Mouse (Mus musculus) hematopoietic multipotent progenitor cell, adult 10-12 weeks (in vitro differentiated cells): ENCODE measurements around the gene Txlna. TPM values are rescaled to one million over a fixed set of nuclear protein-coding genes. Genes with fewer than 3 reads are reported as not detected.

Experiments used
- polyA plus RNA-seq: library from polyadenylated mRNA; stranded (reverse); fragments of >175 nt; gene quantifications from 2 replicates; pipeline ENCODE4 v1.2.3, GENCODE M21; 2012; ENCODE audit warnings: low replicate concordance

Gene Txlna
- polyA plus RNA-seq: 39.5 and 49.1 TPM in 2 replicates

GRCm38 (mm10) chr4:129640638-129641467 is at the start of gene Txlna:
Gene Txlna, minus strand, starts transcription at chr4:129641065.

GRCm38 (mm10) chr4:129672083-129672877 is 31.4 kb upstream of the Txlna start, which contains the start of gene Kpna6:
Gene Kpna6, minus strand, starts transcription at chr4:129672767.

DNA sequence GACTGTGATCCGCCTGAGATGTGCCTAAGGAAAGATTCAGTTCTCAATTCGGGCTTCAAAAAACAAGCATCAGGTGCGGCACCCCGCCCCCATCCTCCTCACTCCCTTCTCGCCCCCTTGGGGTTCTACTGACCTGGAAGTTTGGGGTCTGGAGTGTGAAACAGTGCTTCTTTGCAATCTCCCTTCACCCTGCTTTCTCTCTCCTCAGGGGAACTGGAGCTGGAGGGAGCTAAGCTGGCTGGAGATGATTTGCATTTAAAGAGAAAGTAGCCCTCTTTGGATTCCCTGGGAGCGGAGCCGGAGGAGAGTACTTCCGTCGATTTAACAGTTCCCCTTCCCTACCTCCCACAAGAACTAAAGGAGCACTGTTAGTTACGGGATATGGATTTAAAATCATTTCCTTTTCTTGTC is 17.2 kb downstream of the Txlna start, which contains the start of gene Ccdc28b:
Gene Ccdc28b (minus strand): TSS at position 267 of the 411 bp plus-strand sequence.

DNA sequence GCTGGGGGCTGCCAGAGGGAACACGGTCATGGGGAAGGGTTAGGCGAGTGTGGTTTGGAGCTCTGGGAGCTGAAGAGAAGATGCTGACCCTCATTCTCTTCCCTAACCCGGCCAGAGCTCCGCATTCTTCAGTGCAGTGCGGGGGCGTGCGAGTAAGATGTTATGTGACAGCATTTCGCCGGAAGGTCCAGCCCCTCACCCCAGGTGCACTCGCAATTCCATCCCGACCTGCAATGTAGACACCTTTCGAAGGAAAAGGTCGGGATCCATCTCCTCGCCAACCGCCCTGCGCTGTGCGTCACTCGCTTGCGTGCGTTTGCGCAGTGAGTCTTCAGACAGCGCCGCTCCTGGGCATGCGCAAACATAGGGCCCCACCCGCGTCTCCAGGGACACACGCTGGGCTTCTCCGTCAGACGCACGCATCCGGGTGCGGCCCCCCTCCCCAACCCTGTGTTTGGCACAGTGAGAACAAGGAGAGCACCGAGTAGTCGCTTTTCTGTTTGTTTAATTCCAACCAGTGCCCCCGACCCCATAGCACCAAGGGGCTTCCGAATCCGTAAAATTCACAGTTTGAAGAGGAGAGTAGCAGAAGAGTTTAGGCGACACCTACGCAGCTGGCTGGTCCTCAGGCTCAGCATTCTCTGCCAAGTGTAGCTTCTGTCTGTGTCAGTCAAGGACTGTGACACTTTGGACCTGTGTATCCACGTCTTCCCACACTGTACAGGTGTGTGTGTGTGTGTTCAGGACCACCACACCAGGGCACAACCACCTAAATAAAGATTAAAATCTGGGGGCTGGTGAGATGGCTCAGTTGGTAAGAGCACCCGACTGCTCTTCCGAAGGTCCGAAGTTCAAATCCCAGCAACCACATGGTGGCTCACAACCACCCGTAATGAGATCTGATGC is 21.8 kb downstream of the Txlna start, which contains the start of gene Iqcc:
Gene Iqcc (minus strand): TSS at position 314 of the 906 bp plus-strand sequence.

DNA sequence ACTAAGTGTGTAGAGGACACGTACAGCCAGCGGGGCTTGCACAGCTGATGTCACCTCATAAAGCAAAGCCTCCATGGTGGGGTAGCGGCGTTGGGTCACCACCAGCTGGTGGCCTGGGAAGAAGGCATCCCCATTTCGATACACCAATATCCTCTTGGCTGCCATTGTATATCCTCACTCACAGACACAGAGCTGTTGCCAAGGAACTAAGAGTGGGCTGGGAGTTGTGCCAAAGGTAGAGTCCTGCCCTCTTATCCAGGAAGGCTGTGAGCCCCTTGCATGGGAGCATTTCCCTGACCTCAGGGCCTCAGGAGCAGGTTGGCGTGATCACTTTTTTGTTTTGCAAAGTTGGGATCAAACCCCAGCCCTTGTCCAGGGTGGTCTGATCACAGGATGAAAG is 26.8 kb downstream of the Txlna start, which contains the start of gene Dcdc2b:
Gene Dcdc2b (minus strand): TSS at position 165 of the 400 bp plus-strand sequence.

DNA sequence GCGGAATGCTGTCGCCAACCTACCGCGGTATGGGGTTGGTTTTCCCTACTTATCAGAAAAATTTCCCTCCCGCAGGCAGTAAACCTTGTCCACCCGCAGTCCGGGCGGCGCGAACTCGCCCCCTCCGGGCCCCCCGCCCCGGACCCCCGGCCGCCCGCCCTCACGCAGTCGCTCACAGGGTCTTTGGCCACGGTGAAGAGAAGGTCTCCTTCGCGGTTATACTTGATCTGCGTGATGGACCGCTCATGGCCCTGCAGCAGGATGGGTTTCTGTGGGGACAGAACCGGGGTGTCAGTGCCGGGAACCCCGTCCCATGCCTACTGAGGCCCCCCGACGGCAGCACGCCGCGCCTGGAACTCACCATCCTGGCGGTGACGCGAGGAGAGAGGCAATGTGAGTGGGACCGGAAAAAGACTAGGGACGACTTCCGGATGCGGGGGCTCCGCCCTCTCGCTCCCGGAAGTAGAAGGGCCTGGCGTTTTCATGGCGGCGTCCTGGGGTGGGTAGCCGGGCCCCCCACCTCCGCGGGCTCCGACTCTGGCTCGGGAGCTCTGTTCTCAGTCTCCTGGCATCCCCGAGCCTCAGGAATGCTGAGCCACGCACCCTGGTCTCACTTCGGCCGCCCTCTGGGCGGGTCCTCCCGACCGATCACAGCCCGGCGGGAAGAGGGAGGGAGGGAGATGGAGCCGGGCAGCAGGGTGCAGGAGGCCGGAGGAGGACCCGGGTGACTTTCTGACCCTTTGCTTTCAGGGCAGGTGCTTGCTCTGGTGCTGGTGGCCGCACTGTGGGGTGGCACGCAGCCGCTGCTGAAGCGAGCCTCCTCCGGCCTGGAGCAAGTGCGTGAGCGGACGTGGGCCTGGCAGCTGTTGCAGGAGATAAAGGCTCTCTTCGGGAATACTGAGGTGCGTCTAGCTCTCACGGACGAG is 40.4 kb downstream of the Txlna start, which contains the start of the genes Eif3i and Tmem234:
Gene Eif3i (minus strand): TSS at position 416 of the 926 bp plus-strand sequence.
Gene Tmem234 (plus strand): TSS at position 436 of the 926 bp plus-strand sequence.

DNA sequence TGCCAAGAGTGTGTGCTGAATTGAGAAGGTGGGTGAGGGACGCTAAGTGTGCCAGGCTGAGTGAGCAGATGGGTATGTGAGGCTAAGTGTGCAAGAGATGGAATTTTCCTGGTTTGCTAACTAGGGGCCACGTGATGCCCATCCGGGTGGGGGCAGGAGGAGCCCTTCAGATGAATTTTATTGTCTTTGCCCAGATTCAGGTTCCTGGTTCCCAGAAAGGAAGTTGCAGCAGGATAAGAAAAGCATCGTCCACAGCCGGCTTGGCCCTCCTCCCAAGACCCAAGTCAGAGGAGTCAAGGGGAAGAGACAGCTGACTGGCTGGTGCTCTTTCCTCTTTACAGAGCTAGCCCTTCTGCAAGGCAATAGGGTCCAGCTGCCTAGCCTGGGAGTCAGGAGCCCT is 62.4 kb downstream of the Txlna start, which contains the start of gene Fam167b:
Gene Fam167b (minus strand): TSS at position 84 of the 400 bp plus-strand sequence.

Other genes with a start within 250 kb of the Txlna start
- not detected in 2 replicates for gene Zbtb8b, start 200.2 kb downstream of the Txlna start, polyA plus RNA-seq
- gene Bsdc1, start 179.5 kb downstream of the Txlna start, polyA plus RNA-seq: 27.6 and 91.6 TPM in 2 replicates
- gene Tssk3, start 150.0 kb downstream of the Txlna start, polyA plus RNA-seq: 0.17 TPM in 1 of 2 replicates, not detected in the other
- gene Fam229a, start 149.9 kb downstream of the Txlna start, polyA plus RNA-seq: 0.59 and 1.1 TPM in 2 replicates
- gene Marcksl1, start 127.5 kb downstream of the Txlna start, polyA plus RNA-seq: 71.7 and 221 TPM in 2 replicates
- gene Hdac1, start 98.4 kb downstream of the Txlna start, polyA plus RNA-seq: 26.7 and 62.4 TPM in 2 replicates
- gene Lck, start 67.4 kb downstream of the Txlna start, polyA plus RNA-seq: 158 and 171 TPM in 2 replicates
- 0.84 and 2.4 TPM in 2 replicates for gene Fam167b, start 62.5 kb downstream of the Txlna start, polyA plus RNA-seq
- 28.9 and 92.5 TPM in 2 replicates for gene Eif3i, start 40.4 kb downstream of the Txlna start, polyA plus RNA-seq
- gene Tmem234, start 40.4 kb downstream of the Txlna start, polyA plus RNA-seq: 213 and 249 TPM in 2 replicates
- gene Dcdc2b, start 26.8 kb downstream of the Txlna start, polyA plus RNA-seq: 1.1 TPM in 1 of 2 replicates, not detected in the other
- 5.9 and 11.8 TPM in 2 replicates for gene Iqcc, start 22.0 kb downstream of the Txlna start, polyA plus RNA-seq
- 19.8 and 23.7 TPM in 2 replicates for gene Ccdc28b, start 17.1 kb downstream of the Txlna start, polyA plus RNA-seq
- gene Kpna6, start 31.7 kb upstream of the Txlna start, polyA plus RNA-seq: 8.8 and 19.4 TPM in 2 replicates
- 25.7 and 36.1 TPM in 2 replicates for gene Tmem39b, start 55.8 kb upstream of the Txlna start, polyA plus RNA-seq
- 142 and 180 TPM in 2 replicates for gene Khdrbs1, start 101.2 kb upstream of the Txlna start, polyA plus RNA-seq
- gene Ptp4a2, start 170.2 kb upstream of the Txlna start, polyA plus RNA-seq: 51.2 and 80.2 TPM in 2 replicates